Mouse (Mus musculus): ENCODE data around the gene S1pr5. TPM values are rescaled to one million over a fixed set of nuclear protein-coding genes. Genes with fewer than 3 reads are reported as not detected.

The S1pr5 gene
- polyA plus RNA-seq, 2 experiments: 1.6 to 2.5 TPM

- H3K36me3 ChIP-seq (ENCODE audit: control insufficient read depth, insufficient read depth, low read length): peaks cover 8% of the 10 kb centered on the region
- H3K4me2 ChIP-seq (replicated peaks; ENCODE audit: low read depth, low read length, severe bottlenecking): no peak overlapping the region
- no peak overlapping the region for H3K27ac ChIP-seq (replicated peaks; ENCODE audit: low read depth, low read length)
- peaks cover 43% of the 10 kb centered on the region for H3K27me3 ChIP-seq (ENCODE audit: control insufficient read depth, insufficient read depth, low read length)
- H3K4me3 ChIP-seq (replicated peaks; ENCODE audit: low read length): no peak overlapping the region
- no peak for TF ChIP-seq POLR2A (IDR thresholded peaks at IDR 0.05; ENCODE audit: borderline replicate concordance, extremely low read depth, insufficient read depth, insufficient read length)
- H3K9me3 ChIP-seq (ENCODE audit: control insufficient read depth, low read length): no peaks in the 10 kb centered on the region
- H3K4me1 ChIP-seq (ENCODE audit: control insufficient read depth, insufficient read depth, low read length): peaks cover 17% of the 10 kb centered on the region
- no peak overlapping the region for H3K9ac ChIP-seq (ENCODE audit: low read depth, low read length, severe bottlenecking)
- ATAC-seq (ENCODE audit: low FRiP score, low read depth) (no peak), DNase-seq (ENCODE audit: low spot score) (peak; percentile 87)
- 7% methylated on average over 11 of the region's 11 CpGs for WGBS
Measured at GRCm38 (mm10) chr9:21241343-21241742, 6.9 kb downstream of the S1pr5 start.

- DNase-seq (ENCODE audit: low spot score) (no peak), ATAC-seq (ENCODE audit: low FRiP score, low read depth) (no peak)
- Histone ChIP-seq H3K36me3 (ENCODE audit: control insufficient read depth, insufficient read depth, low read length) (peaks cover 24% of the 10 kb centered on the region), H3K4me1 (ENCODE audit: control insufficient read depth, insufficient read depth, low read length) (peaks cover 14% of the 10 kb centered on the region), H3K9ac (ENCODE audit: low read depth, low read length, severe bottlenecking) (peak overlapping the region; percentile 97; the same call in 1 of the 2 replicates), H3K9me3 (ENCODE audit: control insufficient read depth, low read length) (no peaks in the 10 kb centered on the region), H3K27ac (replicated peaks; ENCODE audit: low read depth, low read length) (0 out of 2 replicates have a peak overlapping the region, but pooled peaks have one; percentile 95), H3K27me3 (ENCODE audit: control insufficient read depth, insufficient read depth, low read length) (peaks cover 24% of the 10 kb centered on the region), H3K4me2 (replicated peaks; ENCODE audit: low read depth, low read length, severe bottlenecking) (peak overlapping the region; percentile 57), H3K4me3 (replicated peaks; ENCODE audit: low read length) (peak overlapping the region; percentile 90)
- 47% methylated on average over 4 of the region's 4 CpGs for WGBS
- no peak for TF ChIP-seq POLR2A (IDR thresholded peaks at IDR 0.05; ENCODE audit: borderline replicate concordance, extremely low read depth, insufficient read depth, insufficient read length)
Measured at GRCm38 (mm10) chr9:21239465-21239848, 8.8 kb downstream of the S1pr5 start.

- peak; percentile 81 for DNase-seq (ENCODE audit: low spot score)
- Histone ChIP-seq H3K4me3 (replicated peaks; ENCODE audit: low read length) (peak within 1 kb of the TSS; percentile 90), H3K9ac (ENCODE audit: low read depth, low read length, severe bottlenecking) (peak within 1 kb of the TSS; percentile 97), H3K36me3 (ENCODE audit: control insufficient read depth, insufficient read depth, low read length) (peaks cover 30% of the 10 kb centered on the region), H3K4me1 (ENCODE audit: control insufficient read depth, insufficient read depth, low read length) (peaks cover 11% of the 10 kb centered on the region), H3K4me2 (replicated peaks; ENCODE audit: low read depth, low read length, severe bottlenecking) (peak within 1 kb of the TSS; percentile 57), H3K9me3 (ENCODE audit: control insufficient read depth, low read length) (no peaks in the 10 kb centered on the region), H3K27ac (replicated peaks; ENCODE audit: low read depth, low read length) (peak within 1 kb of the TSS; percentile 95), H3K27me3 (ENCODE audit: control insufficient read depth, insufficient read depth, low read length) (peaks cover 18% of the 10 kb centered on the region)
- under 1% methylated on average over 53 of the region's 90 CpGs for WGBS
- ATAC-seq (ENCODE audit: low FRiP score, low read depth): peak; percentile 84
- TF ChIP-seq POLR2A (IDR thresholded peaks at IDR 0.05; ENCODE audit: borderline replicate concordance, extremely low read depth, insufficient read depth, insufficient read length): no peak
Measured at GRCm38 (mm10) chr9:21238733-21239464, 9.3 kb downstream of the S1pr5 start, which contains the start of gene Keap1. Gene Keap1, minus strand, starts transcription at chr9:21239361.

- DNase-seq (ENCODE audit: low spot score) (peak; percentile 57), ATAC-seq (ENCODE audit: low FRiP score, low read depth) (peak; percentile 35)
- Histone ChIP-seq H3K27ac (replicated peaks; ENCODE audit: low read depth, low read length) (peak overlapping the region; percentile 95), H3K4me1 (ENCODE audit: control insufficient read depth, insufficient read depth, low read length) (peaks cover 11% of the 10 kb centered on the region), H3K4me3 (replicated peaks; ENCODE audit: low read length) (peak overlapping the region; percentile 90), H3K9ac (ENCODE audit: low read depth, low read length, severe bottlenecking) (peak overlapping the region; percentile 97), H3K9me3 (ENCODE audit: control insufficient read depth, low read length) (no peaks in the 10 kb centered on the region), H3K4me2 (replicated peaks; ENCODE audit: low read depth, low read length, severe bottlenecking) (peak overlapping the region; percentile 57), H3K27me3 (ENCODE audit: control insufficient read depth, insufficient read depth, low read length) (peaks cover 11% of the 10 kb centered on the region), H3K36me3 (ENCODE audit: control insufficient read depth, insufficient read depth, low read length) (peaks cover 37% of the 10 kb centered on the region)
- 1% methylated on average over 19 of the region's 31 CpGs for WGBS
- no peak for TF ChIP-seq POLR2A (IDR thresholded peaks at IDR 0.05; ENCODE audit: borderline replicate concordance, extremely low read depth, insufficient read depth, insufficient read length)
Measured at GRCm38 (mm10) chr9:21238004-21238732, 10.1 kb downstream of the S1pr5 start.

- peaks cover 11% of the 10 kb centered on the region for H3K4me1 ChIP-seq (ENCODE audit: control insufficient read depth, insufficient read depth, low read length)
- 0 out of 2 replicates have a peak, but pooled peaks cover 4% of the 10 kb centered on the region for H3K27me3 ChIP-seq (ENCODE audit: control insufficient read depth, insufficient read depth, low read length)
- H3K36me3 ChIP-seq (ENCODE audit: control insufficient read depth, insufficient read depth, low read length): peaks cover 44% of the 10 kb centered on the region
- 14% methylated on average over 19 of the region's 19 CpGs for WGBS
- peak overlapping the region; percentile 95 for H3K27ac ChIP-seq (replicated peaks; ENCODE audit: low read depth, low read length)
- no peaks in the 10 kb centered on the region for H3K9me3 ChIP-seq (ENCODE audit: control insufficient read depth, low read length)
- peak overlapping the region; percentile 97 for H3K9ac ChIP-seq (ENCODE audit: low read depth, low read length, severe bottlenecking)
- H3K4me2 ChIP-seq (replicated peaks; ENCODE audit: low read depth, low read length, severe bottlenecking): peak overlapping the region; percentile 57
- no peak for DNase-seq (ENCODE audit: low spot score)
- peak; percentile 31 for ATAC-seq (ENCODE audit: low FRiP score, low read depth)
- peak overlapping the region; percentile 90 for H3K4me3 ChIP-seq (replicated peaks; ENCODE audit: low read length)
- no peak for TF ChIP-seq POLR2A (IDR thresholded peaks at IDR 0.05; ENCODE audit: borderline replicate concordance, extremely low read depth, insufficient read depth, insufficient read length)
Measured at GRCm38 (mm10) chr9:21237368-21238003, 10.8 kb downstream of the S1pr5 start.

Data from limb, embryonic 14.5 days (tissue).